Mouse (Mus musculus): ENCODE results near the gene Ggta1. TPM values are rescaled to one million over a fixed set of nuclear protein-coding genes. Genes with fewer than 3 reads are reported as not detected.

The Ggta1 gene
- polyA plus RNA-seq, 1 experiment: 20.1 TPM

GRCm38 (mm10) chr2:35491151-35491550 is 28.1 kb upstream of the Ggta1 start:
- Histone ChIP-seq H3K27ac (ENCODE audit: insufficient read depth, low read length) (no peak overlapping the region), H3K4me3 (ENCODE audit: extremely low read depth, insufficient read depth, insufficient read length) (no peak overlapping the region), H3K27me3 (ENCODE audit: control insufficient read depth, insufficient read depth, low read length) (no peaks in the 10 kb centered on the region), H3K36me3 (ENCODE audit: control insufficient read depth, insufficient read depth, low read length) (no peaks in the 10 kb centered on the region), H3K4me1 (ENCODE audit: control insufficient read depth, insufficient read depth, insufficient read length) (peaks cover 17% of the 10 kb centered on the region; the same call in 1 of the 2 replicates)
- 92% methylated on average over 24 of the region's 24 CpGs for WGBS
- no peak for TF ChIP-seq POLR2A (IDR thresholded peaks at IDR 0.05; ENCODE audit: low read depth, low read length)
- TF ChIP-seq CTCF (IDR thresholded peaks at IDR 0.05; ENCODE audit: extremely low read depth, insufficient read depth, insufficient read length, insufficient replicate concordance): no peak
- DNase-seq (ENCODE audit: low read depth in 1 of 2, low spot score in 2 of 2): no peak

- WGBS: 61% methylated on average over 17 of the region's 17 CpGs
- no peak for TF ChIP-seq POLR2A (IDR thresholded peaks at IDR 0.05; ENCODE audit: low read depth, low read length)
- no peak for TF ChIP-seq CTCF (IDR thresholded peaks at IDR 0.05; ENCODE audit: extremely low read depth, insufficient read depth, insufficient read length, insufficient replicate concordance)
- no peaks in the 10 kb centered on the region for H3K27me3 ChIP-seq (ENCODE audit: control insufficient read depth, insufficient read depth, low read length)
These were observed 27.6 kb upstream of the Ggta1 start for GRCm38 (mm10) chr2:35490458-35491111.

GRCm38 (mm10) chr2:35487700-35488099 is 24.7 kb upstream of the Ggta1 start:
- Histone ChIP-seq H3K4me3 (ENCODE audit: extremely low read depth, insufficient read depth, insufficient read length) (no peak overlapping the region), H3K27ac (ENCODE audit: insufficient read depth, low read length) (no peak overlapping the region), H3K4me1 (ENCODE audit: control insufficient read depth, insufficient read depth, insufficient read length) (no peaks in the 10 kb centered on the region), H3K27me3 (ENCODE audit: control insufficient read depth, insufficient read depth, low read length) (no peaks in the 10 kb centered on the region), H3K36me3 (ENCODE audit: control insufficient read depth, insufficient read depth, low read length) (no peaks in the 10 kb centered on the region)
- no peak for DNase-seq (ENCODE audit: low read depth in 1 of 2, low spot score in 2 of 2)
- WGBS: 93% methylated on average over 3 of the region's 3 CpGs
- TF ChIP-seq CTCF (IDR thresholded peaks at IDR 0.05; ENCODE audit: extremely low read depth, insufficient read depth, insufficient read length, insufficient replicate concordance) (no peak), POLR2A (IDR thresholded peaks at IDR 0.05; ENCODE audit: low read depth, low read length) (no peak)

More at GRCm38 (mm10) chr2:35490458-35491111, 27.6 kb upstream of the Ggta1 start:
- H3K36me3 ChIP-seq (ENCODE audit: control insufficient read depth, insufficient read depth, low read length): no peaks in the 10 kb centered on the region
- H3K4me3 ChIP-seq (ENCODE audit: extremely low read depth, insufficient read depth, insufficient read length): no peak overlapping the region
- H3K4me1 ChIP-seq (ENCODE audit: control insufficient read depth, insufficient read depth, insufficient read length): peaks cover 14% of the 10 kb centered on the region; the same call in 1 of the 2 replicates
- no peak overlapping the region for H3K27ac ChIP-seq (ENCODE audit: insufficient read depth, low read length)
- DNase-seq (ENCODE audit: low read depth in 1 of 2, low spot score in 2 of 2): no peak

DNA sequence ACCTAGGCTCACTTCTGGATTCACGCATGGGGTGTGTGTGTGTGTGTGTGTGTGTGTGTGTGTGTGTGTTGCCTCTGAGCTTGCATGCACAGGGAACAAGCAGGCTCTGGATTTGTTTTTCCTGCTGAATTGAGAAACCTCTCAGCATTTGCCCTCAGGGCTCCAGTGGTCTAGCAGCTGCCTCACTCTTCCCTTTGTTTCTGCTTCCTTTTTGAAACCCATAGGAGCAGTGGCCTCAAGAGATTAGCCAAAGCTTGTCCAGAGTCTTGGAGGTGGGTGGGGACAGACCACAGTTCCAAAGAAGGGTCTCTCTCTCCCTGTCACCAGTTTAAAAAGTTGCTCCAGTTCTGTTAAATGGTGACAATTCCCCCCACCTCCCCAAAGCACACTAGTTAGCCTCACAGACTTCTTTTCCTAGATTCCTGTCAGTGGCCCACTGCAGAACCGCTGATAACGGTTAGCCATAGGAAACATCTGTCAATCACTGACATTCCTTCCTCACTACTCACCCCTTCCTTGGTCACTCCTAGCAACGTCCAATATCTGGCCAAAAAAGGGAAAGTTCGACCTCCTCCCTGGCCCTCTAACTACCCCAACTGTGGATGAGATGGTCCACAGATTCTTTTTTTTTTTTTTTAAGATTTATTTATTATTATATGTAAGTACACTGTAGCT is 24.1 kb upstream of the Ggta1 start:
- TF ChIP-seq CTCF (IDR thresholded peaks at IDR 0.05; ENCODE audit: extremely low read depth, insufficient read depth, insufficient read length, insufficient replicate concordance) (no peak), POLR2A (IDR thresholded peaks at IDR 0.05; ENCODE audit: low read depth, low read length) (no peak)
- no peak overlapping the region for H3K4me3 ChIP-seq (ENCODE audit: extremely low read depth, insufficient read depth, insufficient read length)
- no peaks in the 10 kb centered on the region for H3K4me1 ChIP-seq (ENCODE audit: control insufficient read depth, insufficient read depth, insufficient read length)
- no peak for DNase-seq (ENCODE audit: low read depth in 1 of 2, low spot score in 2 of 2)
- H3K36me3 ChIP-seq (ENCODE audit: control insufficient read depth, insufficient read depth, low read length): no peaks in the 10 kb centered on the region
- H3K27me3 ChIP-seq (ENCODE audit: control insufficient read depth, insufficient read depth, low read length): no peaks in the 10 kb centered on the region
- 56% methylated on average over 5 of the region's 5 CpGs for WGBS
- H3K27ac ChIP-seq (ENCODE audit: insufficient read depth, low read length): no peak overlapping the region

- Histone ChIP-seq H3K36me3 (ENCODE audit: control insufficient read depth, insufficient read depth, low read length) (no peaks in the 10 kb centered on the region), H3K4me1 (ENCODE audit: control insufficient read depth, insufficient read depth, insufficient read length) (0 out of 2 replicates have a peak, but pooled peaks cover 3% of the 10 kb centered on the region), H3K27me3 (ENCODE audit: control insufficient read depth, insufficient read depth, low read length) (no peaks in the 10 kb centered on the region), H3K4me3 (ENCODE audit: extremely low read depth, insufficient read depth, insufficient read length) (no peak overlapping the region), H3K27ac (ENCODE audit: insufficient read depth, low read length) (no peak overlapping the region)
- TF ChIP-seq CTCF (IDR thresholded peaks at IDR 0.05; ENCODE audit: extremely low read depth, insufficient read depth, insufficient read length, insufficient replicate concordance): no peak
- no peak for TF ChIP-seq POLR2A (IDR thresholded peaks at IDR 0.05; ENCODE audit: low read depth, low read length)
- DNase-seq (ENCODE audit: low read depth in 1 of 2, low spot score in 2 of 2): no peak
- 92% methylated on average over 3 of the region's 3 CpGs for WGBS
These were observed 21.1 kb upstream of the Ggta1 start for GRCm38 (mm10) chr2:35484102-35484501.

GRCm38 (mm10) chr2:35483402-35483801 is 20.4 kb upstream of the Ggta1 start:
- TF ChIP-seq CTCF (IDR thresholded peaks at IDR 0.05; ENCODE audit: extremely low read depth, insufficient read depth, insufficient read length, insufficient replicate concordance) (no peak), POLR2A (IDR thresholded peaks at IDR 0.05; ENCODE audit: low read depth, low read length) (no peak)
- 81% methylated on average over 9 of the region's 9 CpGs for WGBS
- H3K4me1 ChIP-seq (ENCODE audit: control insufficient read depth, insufficient read depth, insufficient read length): 0 out of 2 replicates have a peak, but pooled peaks cover 3% of the 10 kb centered on the region

More at GRCm38 (mm10) chr2:35483402-35483801, 20.4 kb upstream of the Ggta1 start:
- no peak for DNase-seq (ENCODE audit: low read depth in 1 of 2, low spot score in 2 of 2)
- no peak overlapping the region for H3K4me3 ChIP-seq (ENCODE audit: extremely low read depth, insufficient read depth, insufficient read length)
- no peaks in the 10 kb centered on the region for H3K27me3 ChIP-seq (ENCODE audit: control insufficient read depth, insufficient read depth, low read length)
- no peaks in the 10 kb centered on the region for H3K36me3 ChIP-seq (ENCODE audit: control insufficient read depth, insufficient read depth, low read length)
- H3K27ac ChIP-seq (ENCODE audit: insufficient read depth, low read length): no peak overlapping the region
